Mouse (Mus musculus): ENCODE measurements around the gene Hgd.

The Hgd gene

GRCm38 (mm10) chr16:37581901-37582300, 1.9 kb downstream of the Hgd start:
- DNase-seq (ENCODE audit: low spot score in 2 of 2) = no peak

GRCm38 (mm10) chr16:37583306-37583705, 3.4 kb downstream of the Hgd start:
- DNase-seq (ENCODE audit: low spot score in 2 of 2) = no peak

- no peak for DNase-seq (ENCODE audit: low spot score in 2 of 2)
Observed at GRCm38 (mm10) chr16:37583801-37584200, 3.8 kb downstream of the Hgd start.

GRCm38 (mm10) chr16:37584218-37585035, 4.5 kb downstream of the Hgd start:
- DNase-seq (ENCODE audit: low spot score in 2 of 2) = peak; percentile 37 to 39

- no peak for DNase-seq (ENCODE audit: low spot score in 2 of 2)
Observed at GRCm38 (mm10) chr16:37585129-37585563, 5.2 kb downstream of the Hgd start.

- DNase-seq (ENCODE audit: low spot score in 2 of 2) = no peak
Observed at GRCm38 (mm10) chr16:37590921-37591320, 11.0 kb downstream of the Hgd start.

GRCm38 (mm10) chr16:37591551-37591950, 11.6 kb downstream of the Hgd start:
- DNase-seq (ENCODE audit: low spot score in 2 of 2) = no peak

GRCm38 (mm10) chr16:37597412-37597811, 17.5 kb downstream of the Hgd start:
- no peak for DNase-seq (ENCODE audit: low spot score in 2 of 2)

- DNase-seq (ENCODE audit: low spot score in 2 of 2) = no peak
Observed at GRCm38 (mm10) chr16:37598463-37598862, 18.5 kb downstream of the Hgd start.

- no peak for DNase-seq (ENCODE audit: low spot score in 2 of 2)
Observed at GRCm38 (mm10) chr16:37599326-37599725, 19.4 kb downstream of the Hgd start.

- DNase-seq (ENCODE audit: low spot score in 2 of 2) = no peak
Observed at GRCm38 (mm10) chr16:37603431-37603830, 23.5 kb downstream of the Hgd start.

- no peak for DNase-seq (ENCODE audit: low spot score in 2 of 2)
Observed at GRCm38 (mm10) chr16:37604243-37604642, 24.3 kb downstream of the Hgd start.

GRCm38 (mm10) chr16:37610333-37610732, 30.4 kb downstream of the Hgd start:
- no peak for DNase-seq (ENCODE audit: low spot score in 2 of 2)

GRCm38 (mm10) chr16:37611072-37611471, 31.1 kb downstream of the Hgd start:
- no peak for DNase-seq (ENCODE audit: low spot score in 2 of 2)

- no peak for DNase-seq (ENCODE audit: low spot score in 2 of 2)
Observed at GRCm38 (mm10) chr16:37612013-37612412, 32.1 kb downstream of the Hgd start.

GRCm38 (mm10) chr16:37614540-37614939, 34.6 kb downstream of the Hgd start:
- DNase-seq (ENCODE audit: low spot score in 2 of 2) = no peak

- no peak for DNase-seq (ENCODE audit: low spot score in 2 of 2)
Observed at GRCm38 (mm10) chr16:37615429-37615828, 35.5 kb downstream of the Hgd start.

GRCm38 (mm10) chr16:37616104-37616503, 36.2 kb downstream of the Hgd start:
- no peak for DNase-seq (ENCODE audit: low spot score in 2 of 2)

- DNase-seq (ENCODE audit: low spot score in 2 of 2) = no peak
Observed at GRCm38 (mm10) chr16:37617695-37618094, 37.7 kb downstream of the Hgd start.

GRCm38 (mm10) chr16:37622403-37622802, 42.5 kb downstream of the Hgd start:
- no peak for DNase-seq (ENCODE audit: low spot score in 2 of 2)

- no peak for DNase-seq (ENCODE audit: low spot score in 2 of 2)
Observed at GRCm38 (mm10) chr16:37622919-37623318, 43.0 kb downstream of the Hgd start.

- DNase-seq (ENCODE audit: low spot score in 2 of 2) = no peak
Observed at GRCm38 (mm10) chr16:37626388-37626949, 46.5 kb downstream of the Hgd start.

- DNase-seq (ENCODE audit: low spot score in 2 of 2) = no peak
Observed at GRCm38 (mm10) chr16:37628336-37628735, 48.4 kb downstream of the Hgd start.
